Mouse (Mus musculus) olfactory bulb, adult 2 months (tissue): ENCODE data around the gene Acvrl1.

Experiments
- CTCF ChIP-seq: fragments of 200-500 bp; IDR thresholded peaks from 2 replicates; pipeline ENCODE4 v1.5.1; 2012; ENCODE audit warnings: low read depth, mild to moderate bottlenecking, low read length, moderate library complexity; ENCODE audit not compliant: insufficient read depth
- POLR2A ChIP-seq: fragments of 200-500 bp; IDR thresholded peaks from 2 replicates; pipeline ENCODE4 v1.6.1; 2012; ENCODE audit warnings: mild to moderate bottlenecking, low read depth, low read length, moderate library complexity; ENCODE audit not compliant: insufficient read depth

- TF ChIP-seq CTCF: no peak
- TF ChIP-seq POLR2A: no peak
These were observed 12.7 kb upstream of the Acvrl1 start, which contains the start of gene Ankrd33 for GRCm38 (mm10) chr15:101115511-101116110.
